In the genomic region with DNA sequence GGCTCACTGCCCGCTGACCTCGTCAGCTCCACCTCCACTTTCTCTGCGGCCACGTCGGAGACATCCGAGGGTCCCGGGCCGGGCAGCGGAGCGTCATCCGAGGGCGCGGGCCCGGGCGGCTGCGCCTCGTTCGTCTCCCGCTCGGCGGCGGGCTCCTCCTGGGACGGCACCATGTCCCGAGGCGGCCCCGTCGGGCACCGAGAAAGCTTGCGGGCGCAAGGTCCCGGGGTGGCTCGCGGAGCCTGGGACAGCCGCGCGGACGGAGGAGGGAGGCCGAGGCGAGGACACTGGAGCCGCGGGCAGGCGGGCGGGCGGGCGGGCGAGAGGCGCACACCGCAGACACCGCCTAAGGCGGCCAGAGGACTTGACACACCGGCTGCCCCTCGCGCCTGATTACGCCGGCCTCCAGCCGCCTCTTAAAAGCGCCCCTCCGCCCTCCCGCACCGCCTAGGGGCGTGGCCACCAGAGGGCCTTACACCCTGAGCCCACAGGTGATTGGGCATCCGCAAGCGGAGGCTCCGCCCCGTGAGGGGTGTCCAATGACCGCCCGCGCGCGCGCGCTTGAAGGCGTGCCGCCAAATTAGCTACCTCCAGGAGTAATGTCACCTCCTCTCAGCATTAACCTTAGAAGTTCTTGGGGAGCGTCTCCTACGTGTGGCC, we compare ENCODE assay signal across 8 mouse cellular contexts. TPM values are rescaled to one million over a fixed set of nuclear protein-coding genes. Genes with fewer than 3 reads are reported as not detected.
DNase-seq lines count a peak whose midpoint lies in the region; ATAC-seq and TF ChIP-seq lines count a peak whose summit lies in the region.

Slc16a10 (minus strand) TSS at position 395 of the 660 bp plus-strand sequence.

- H3K27me3 ChIP-seq in embryonic facial prominence, embryonic 15.5 days, result no peaks in the 10 kb centered on the region
- H3K27me3 ChIP-seq in limb, embryonic 12.5 days, result peaks cover 12% of the 10 kb centered on the region
- H3K27me3 ChIP-seq in midbrain, embryonic 14.5 days (ENCODE audit: control insufficient read depth, insufficient read depth, low read length), result 0 out of 2 replicates have a peak, but pooled peaks cover 7% of the 10 kb centered on the region

- peak within 1 kb of the TSS; percentile 92 for H3K4me3 ChIP-seq in bone marrow macrophage, adult 2 months (ENCODE audit: insufficient read depth, low read length)
- H3K4me3 ChIP-seq in embryonic facial prominence, embryonic 15.5 days (replicated peaks), result peak within 1 kb of the TSS; percentile 66
- peak within 1 kb of the TSS; percentile 69 for H3K4me3 ChIP-seq in limb, embryonic 12.5 days (replicated peaks)
- H3K4me3 ChIP-seq in midbrain, embryonic 14.5 days (replicated peaks; ENCODE audit: low read depth, low read length), result peak within 1 kb of the TSS; percentile 67

- peaks cover 24% of the 10 kb centered on the region for H3K4me1 ChIP-seq in bone marrow macrophage, adult 2 months (ENCODE audit: control insufficient read depth, insufficient read depth, low read length)
- peaks cover 9% of the 10 kb centered on the region for H3K4me1 ChIP-seq in embryonic facial prominence, embryonic 15.5 days
- H3K4me1 ChIP-seq in limb, embryonic 12.5 days (replicated peaks), result peaks cover 24% of the 10 kb centered on the region
- H3K4me1 ChIP-seq in midbrain, embryonic 14.5 days (ENCODE audit: control insufficient read depth, insufficient read depth, low read length), result no peaks in the 10 kb centered on the region

- TF ChIP-seq POLR2A in bone marrow macrophage, adult 2 months (IDR thresholded peaks at IDR 0.05; ENCODE audit: borderline replicate concordance, low read depth, low read length), result peak; percentile 93; the same call in 1 of the 2 replicates

- peak within 1 kb of the TSS; percentile 95 for H3K4me2 ChIP-seq in embryonic facial prominence, embryonic 15.5 days (replicated peaks)
- peak within 1 kb of the TSS; percentile 92 for H3K4me2 ChIP-seq in limb, embryonic 12.5 days
- peak within 1 kb of the TSS; percentile 87 for H3K4me2 ChIP-seq in midbrain, embryonic 14.5 days (ENCODE audit: low read length)

- DNase-seq in A20 (ENCODE audit: low read depth, low spot score), result peak; percentile 92
- DNase-seq in heart, adult 8-10 months (ENCODE audit: low spot score), result peak; percentile 90
- peak; percentile 97 to 98 for DNase-seq in kidney, adult 8-10 months
- peak; percentile 95 for DNase-seq in midbrain, embryonic 14.5 days
- DNase-seq in spleen, adult 12 weeks (ENCODE audit: low spot score), result peak; percentile 99

- peak within 1 kb of the TSS; percentile 50 for H3K27ac ChIP-seq in bone marrow macrophage, adult 2 months (ENCODE audit: insufficient read depth, low read depth, low read length)
- H3K27ac ChIP-seq in embryonic facial prominence, embryonic 15.5 days (replicated peaks), result no peak within 1 kb of the TSS
- 0 out of 2 replicates have a peak within 1 kb of the TSS, but pooled peaks have one; percentile 53 for H3K27ac ChIP-seq in limb, embryonic 12.5 days
- H3K27ac ChIP-seq in midbrain, embryonic 14.5 days (replicated peaks; ENCODE audit: low read depth, low read length), result no peak within 1 kb of the TSS

- TF ChIP-seq CTCF in bone marrow macrophage, adult 2 months (IDR thresholded peaks at IDR 0.05; ENCODE audit: low read depth, low read length), result no peak

- no peaks in the 10 kb centered on the region for H3K9me3 ChIP-seq in embryonic facial prominence, embryonic 15.5 days (replicated peaks)
- H3K9me3 ChIP-seq in limb, embryonic 12.5 days, result no peaks in the 10 kb centered on the region
- H3K9me3 ChIP-seq in midbrain, embryonic 14.5 days (ENCODE audit: control insufficient read depth, low read length), result no peaks in the 10 kb centered on the region

- ATAC-seq in embryonic facial prominence, embryonic 15.5 days (ENCODE audit: insufficient number of reproducible peaks, low FRiP score, low TSS enrichment, low read depth), result peak; percentile 97
- ATAC-seq in limb, embryonic 12.5 days (ENCODE audit: insufficient number of reproducible peaks, insufficient read depth, low FRiP score, low TSS enrichment, low read depth), result peak; percentile 93
- peak; percentile 99 for ATAC-seq in midbrain, embryonic 14.5 days (ENCODE audit: low FRiP score, low TSS enrichment)

- under 1% methylated on average over 65 of the region's 76 CpGs for WGBS in embryonic facial prominence, embryonic 15.5 days
- WGBS in limb, embryonic 12.5 days, result under 1% methylated on average over 69 of the region's 76 CpGs
- WGBS in midbrain, embryonic 14.5 days, result under 1% methylated on average over 71 of the region's 76 CpGs

- no peaks in the 10 kb centered on the region for H3K36me3 ChIP-seq in embryonic facial prominence, embryonic 15.5 days
- H3K36me3 ChIP-seq in limb, embryonic 12.5 days, result no peaks in the 10 kb centered on the region
- no peaks in the 10 kb centered on the region for H3K36me3 ChIP-seq in midbrain, embryonic 14.5 days (ENCODE audit: control insufficient read depth, insufficient read depth, low read length)

- peak within 1 kb of the TSS; percentile 57 for H3K9ac ChIP-seq in embryonic facial prominence, embryonic 15.5 days
- peak within 1 kb of the TSS; percentile 75 for H3K9ac ChIP-seq in limb, embryonic 12.5 days (replicated peaks)
- peak within 1 kb of the TSS; percentile 76 for H3K9ac ChIP-seq in midbrain, embryonic 14.5 days (replicated peaks; ENCODE audit: low read length)

RNA-seq across cellular contexts. Expression of gene Slc16a10, which starts in this region (rescaled TPM):
- polyA plus RNA-seq in bone marrow macrophage, adult 2 months (2012; ENCODE audit: insufficient read depth, insufficient read length, missing spikeins), result 59.0 and 61.3 TPM in 2 replicates
- polyA plus RNA-seq in embryonic facial prominence, embryonic 15.5 days (2015; fragmentation: Nextera tagmentation; extraction: Ambion mirVana), result 6.6 and 8.0 TPM in 2 replicates
- 10 to 100 TPM; 19.3 to 24.6 (median 19.9) TPM for total RNA-seq in heart, adult 8-10 months (2022)
- polyA plus RNA-seq in limb, embryonic 12.5 days (2016; fragmentation: Nextera tagmentation; extraction: Ambion mirVana), result 18.3 and 19.8 TPM in 2 replicates
- polyA plus RNA-seq in midbrain, embryonic 14.5 days (2014; fragmentation: Nextera tagmentation; extraction: Ambion mirVana), result 1.2 and 3.2 TPM in 2 replicates

Comparison
In these comparisons a context has a peak if more than half of its experiments do, and no peak if none do; other contexts are left out.
1. H3K27ac ChIP-seq: peak in bone marrow macrophage, adult 2 months (single experiment) and limb, embryonic 12.5 days (single experiment); none in embryonic facial prominence, embryonic 15.5 days (single experiment) and midbrain, embryonic 14.5 days (single experiment).
2. Peak in every context shown above with its lines, with median percentiles within 50 percentile points of each other: DNase-seq, H3K4me3 ChIP-seq, ATAC-seq, H3K4me2 ChIP-seq and H3K9ac ChIP-seq.